In the genomic region with DNA sequence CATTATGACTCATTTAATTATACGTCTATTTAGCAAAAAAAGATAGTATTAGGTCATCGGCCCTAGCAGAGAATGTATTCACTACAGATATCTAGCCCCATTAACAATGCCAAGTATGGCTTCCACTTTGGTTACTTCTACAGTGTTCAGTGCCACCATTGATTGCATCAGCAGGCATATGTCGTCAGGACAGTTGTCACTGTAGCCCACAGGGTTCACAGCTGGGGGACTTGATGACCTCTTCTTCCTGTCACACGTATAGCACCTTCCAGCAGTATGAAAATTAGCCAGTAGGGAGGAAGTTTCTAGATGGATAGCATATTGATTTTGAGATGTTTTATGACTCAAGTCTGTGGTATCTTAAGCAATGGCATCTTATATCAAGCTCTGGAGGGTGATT, we compare ENCODE assay signal across 18 mouse cellular contexts.
"Had no signal": no experiment of that assay in that cellular context is flagged by ENCODE, and none has a peak within 500 bp of the region (broad histone marks: within the 10 kb centered on the region; RNA-seq: fewer than 3 reads in every experiment).

No protein-coding gene starts in this region.

- H3K27me3 ChIP-seq: limb, embryonic 12.5 days; limb, embryonic 15.5 days; megakaryocyte, embryonic 14.5 days; midbrain, embryonic 13.5 days had no signal

- H3K36me3 ChIP-seq: limb, embryonic 12.5 days; limb, embryonic 15.5 days; midbrain, embryonic 10.5 days; midbrain, embryonic 13.5 days had no signal

- H3K4me3 ChIP-seq: layer of hippocampus, adult 2 months; left cerebral cortex, adult 2 months; limb, embryonic 12.5 days; limb, embryonic 15.5 days; megakaryocyte, embryonic 14.5 days; midbrain, embryonic 10.5 days; midbrain, embryonic 13.5 days had no signal

- DNase-seq: kidney, adult 8-10 months; kidney, postnatal 14 days; kidney, postnatal 4 days; layer of hippocampus, adult 9-11 months; left cerebral cortex, postnatal 4 days; liver, postnatal 0 days; lung, embryonic 14.5 days; thymus, adult 18-20 months; thymus, postnatal 36 days had no signal

- ATAC-seq: liver, postnatal 0 days; lung, postnatal 0 days; midbrain, embryonic 13.5 days; midbrain, embryonic 16.5 days had no signal
